Mouse (Mus musculus): ENCODE measurements around the gene Ppat. TPM values are rescaled to one million over a fixed set of nuclear protein-coding genes. Genes with fewer than 3 reads are reported as not detected.
A peak's percentile ranks its signal among the peaks of the same experiment; 100 is the strongest.

Ppat gene
- polyA plus RNA-seq, 1 experiment from 2014 or later, result 58.0 TPM

- Histone ChIP-seq H3K36me3 (peaks cover 12% of the 10 kb centered on the region), H3K27me3 (ENCODE audit: low read depth, poor library complexity, severe bottlenecking) (no peaks in the 10 kb centered on the region), H3K9me3 (replicated peaks) (no peaks in the 10 kb centered on the region), H3K27ac (replicated peaks) (peak overlapping the region; percentile 87), H3K4me1 (peaks cover 11% of the 10 kb centered on the region), H3K4me3 (peak overlapping the region; percentile 67)
- WGBS, result 4% methylated on average over 19 of the region's 19 CpGs
- peak; percentile 16 for DNase-seq (ENCODE audit: low spot score)
Observed at GRCm38 (mm10) chr5:76904713-76905404, 46.5 kb downstream of the Ppat start.

GRCm38 (mm10) chr5:76902131-76902530 is 49.2 kb downstream of the Ppat start:
- H3K27me3 ChIP-seq (ENCODE audit: low read depth, poor library complexity, severe bottlenecking), result no peaks in the 10 kb centered on the region
- H3K4me3 ChIP-seq, result no peak overlapping the region
- no peaks in the 10 kb centered on the region for H3K9me3 ChIP-seq (replicated peaks)
- no peak for DNase-seq (ENCODE audit: low spot score)
- peaks cover 11% of the 10 kb centered on the region for H3K4me1 ChIP-seq
- 91% methylated on average over 4 of the region's 4 CpGs for WGBS
- H3K36me3 ChIP-seq, result peaks cover 22% of the 10 kb centered on the region
- no peak overlapping the region for H3K27ac ChIP-seq (replicated peaks)

- H3K27me3 ChIP-seq (ENCODE audit: low read depth, poor library complexity, severe bottlenecking), result no peaks in the 10 kb centered on the region
- peaks cover 86% of the 10 kb centered on the region for H3K36me3 ChIP-seq
- no peak overlapping the region for H3K4me3 ChIP-seq
- 93% methylated on average over 2 of the region's 2 CpGs for WGBS
- no peaks in the 10 kb centered on the region for H3K4me1 ChIP-seq
- no peaks in the 10 kb centered on the region for H3K9me3 ChIP-seq (replicated peaks)
- no peak for DNase-seq (ENCODE audit: low spot score)
- H3K27ac ChIP-seq (replicated peaks), result no peak overlapping the region
Observed at GRCm38 (mm10) chr5:76893084-76893483, 58.3 kb downstream of the Ppat start.

- no peak overlapping the region for H3K27ac ChIP-seq (replicated peaks)
- no peak for DNase-seq (ENCODE audit: low spot score)
- 81% methylated on average over 2 of the region's 2 CpGs for WGBS
- H3K36me3 ChIP-seq, result peaks cover 84% of the 10 kb centered on the region
- no peaks in the 10 kb centered on the region for H3K4me1 ChIP-seq
- no peaks in the 10 kb centered on the region for H3K27me3 ChIP-seq (ENCODE audit: low read depth, poor library complexity, severe bottlenecking)
- no peaks in the 10 kb centered on the region for H3K9me3 ChIP-seq (replicated peaks)
- H3K4me3 ChIP-seq, result no peak overlapping the region
Observed at GRCm38 (mm10) chr5:76892608-76893007, 58.8 kb downstream of the Ppat start.

GRCm38 (mm10) chr5:76887011-76887410 is 64.4 kb downstream of the Ppat start:
- Histone ChIP-seq H3K4me3 (no peak overlapping the region), H3K27me3 (ENCODE audit: low read depth, poor library complexity, severe bottlenecking) (no peaks in the 10 kb centered on the region), H3K9me3 (replicated peaks) (no peaks in the 10 kb centered on the region), H3K27ac (replicated peaks) (no peak overlapping the region), H3K4me1 (no peaks in the 10 kb centered on the region), H3K36me3 (peaks cover 85% of the 10 kb centered on the region)
- DNase-seq (ENCODE audit: low spot score), result no peak
- 95% methylated on average over 2 of the region's 2 CpGs for WGBS

GRCm38 (mm10) chr5:76884107-76884506 is 67.3 kb downstream of the Ppat start:
- 96% methylated on average over 1 of the region's 1 CpGs for WGBS
- DNase-seq (ENCODE audit: low spot score), result no peak
- H3K36me3 ChIP-seq, result peaks cover 74% of the 10 kb centered on the region

GRCm38 (mm10) chr5:76876106-76876758 is 75.1 kb downstream of the Ppat start:
- WGBS, result 90% methylated on average over 25 of the region's 25 CpGs

More at GRCm38 (mm10) chr5:76884107-76884506, 67.3 kb downstream of the Ppat start:
- no peaks in the 10 kb centered on the region for H3K27me3 ChIP-seq (ENCODE audit: low read depth, poor library complexity, severe bottlenecking)
- H3K4me3 ChIP-seq, result no peak overlapping the region
- no peaks in the 10 kb centered on the region for H3K9me3 ChIP-seq (replicated peaks)
- no peak overlapping the region for H3K27ac ChIP-seq (replicated peaks)
- H3K4me1 ChIP-seq, result no peaks in the 10 kb centered on the region

GRCm38 (mm10) chr5:76869553-76869952 is 81.8 kb downstream of the Ppat start:
- Histone ChIP-seq H3K27ac (replicated peaks) (no peak overlapping the region), H3K9me3 (replicated peaks) (no peaks in the 10 kb centered on the region), H3K4me1 (peaks cover 12% of the 10 kb centered on the region), H3K36me3 (peaks cover 94% of the 10 kb centered on the region), H3K4me3 (peak overlapping the region; percentile 42), H3K27me3 (ENCODE audit: low read depth, poor library complexity, severe bottlenecking) (no peaks in the 10 kb centered on the region)
- DNase-seq (ENCODE audit: low spot score), result no peak
- 41% methylated on average over 6 of the region's 6 CpGs for WGBS

More at GRCm38 (mm10) chr5:76876106-76876758, 75.1 kb downstream of the Ppat start:
- Histone ChIP-seq H3K36me3 (peaks cover 72% of the 10 kb centered on the region), H3K27ac (replicated peaks) (no peak overlapping the region), H3K27me3 (ENCODE audit: low read depth, poor library complexity, severe bottlenecking) (no peaks in the 10 kb centered on the region), H3K4me1 (no peaks in the 10 kb centered on the region), H3K4me3 (no peak overlapping the region), H3K9me3 (replicated peaks) (no peaks in the 10 kb centered on the region)
- DNase-seq (ENCODE audit: low spot score), result no peak

GRCm38 (mm10) chr5:76868693-76869286 is 82.6 kb downstream of the Ppat start:
- Histone ChIP-seq H3K27me3 (ENCODE audit: low read depth, poor library complexity, severe bottlenecking) (no peaks in the 10 kb centered on the region), H3K9me3 (replicated peaks) (no peaks in the 10 kb centered on the region), H3K27ac (replicated peaks) (no peak overlapping the region), H3K4me1 (peaks cover 12% of the 10 kb centered on the region), H3K4me3 (peak overlapping the region; percentile 42), H3K36me3 (peaks cover 88% of the 10 kb centered on the region)
- WGBS, result 26% methylated on average over 16 of the region's 16 CpGs
- DNase-seq (ENCODE audit: low spot score), result peak; percentile 42

- Histone ChIP-seq H3K27me3 (ENCODE audit: low read depth, poor library complexity, severe bottlenecking) (no peaks in the 10 kb centered on the region), H3K9me3 (replicated peaks) (no peaks in the 10 kb centered on the region), H3K27ac (replicated peaks) (no peak overlapping the region), H3K4me1 (peaks cover 12% of the 10 kb centered on the region), H3K4me3 (no peak overlapping the region), H3K36me3 (peaks cover 81% of the 10 kb centered on the region)
- DNase-seq (ENCODE audit: low spot score), result no peak
- WGBS, result 85% methylated on average over 8 of the region's 8 CpGs
Observed at GRCm38 (mm10) chr5:76866819-76867218, 84.6 kb downstream of the Ppat start.

Other genes with a start within 250 kb of the Ppat start
- gene Aasdh, start 46.1 kb downstream of the Ppat start, polyA plus RNA-seq (2016; fragmentation: Nextera tagmentation; extraction: Ambion mirVana), result 22.3 and 24.3 TPM in 2 replicates
- 444 and 484 TPM in 2 replicates for gene Paics, start 271 bp downstream of the Ppat start, polyA plus RNA-seq (2016; fragmentation: Nextera tagmentation; extraction: Ambion mirVana)
- gene Srp72, start 23.1 kb upstream of the Ppat start, polyA plus RNA-seq (2016; fragmentation: Nextera tagmentation; extraction: Ambion mirVana), result 78.5 and 81.2 TPM in 2 replicates
- not detected in 2 replicates for gene Arl9, start 52.5 kb upstream of the Ppat start, polyA plus RNA-seq (2016; fragmentation: Nextera tagmentation; extraction: Ambion mirVana)
- gene Thegl, start 64.4 kb upstream of the Ppat start, polyA plus RNA-seq (2016; fragmentation: Nextera tagmentation; extraction: Ambion mirVana), result 0.12 TPM in 1 of 2 replicates, not detected in the other
- gene Hopx, start 163.5 kb upstream of the Ppat start, polyA plus RNA-seq (2016; fragmentation: Nextera tagmentation; extraction: Ambion mirVana), result 0.14 TPM in 1 of 2 replicates, not detected in the other